Mouse (Mus musculus): Measurements from ENCODE around the gene Sema3b. TPM values are rescaled to one million over a fixed set of nuclear protein-coding genes. Genes with fewer than 3 reads are reported as not detected.
A peak's percentile ranks its signal among the peaks of the same experiment; 100 is the strongest.
"Not testable (repeated sequence)": the region's sequence is repeated elsewhere in the genome, so short reads cannot be mapped to it uniquely, and the experiment has no call there.

Sema3b gene
- total RNA-seq, 2 experiments from 2014 or later = 18.5 to 22.0 TPM

GRCm38 (mm10) chr9:107576357-107577107, 32.5 kb downstream of the Sema3b start, which contains the start of gene Hyal1:
Gene Hyal1 (plus strand): TSS chr9:107576927.
- peak; percentile 76 to 79 for DNase-seq
- intact Hi-C loops (cut with DNase I) = no loop called here

- intact Hi-C loops (cut with DNase I) = no loop called here
- DNase-seq = no peak
Measured at GRCm38 (mm10) chr9:107575579-107576356, 33.3 kb downstream of the Sema3b start.

- intact Hi-C loops (cut with DNase I); DNase-seq: not testable (repeated sequence)
Measured at GRCm38 (mm10) chr9:107573774-107574173, 35.3 kb downstream of the Sema3b start.

- no peak for DNase-seq
- intact Hi-C loops (cut with DNase I) = no loop called here
Measured at GRCm38 (mm10) chr9:107572327-107572662, 36.7 kb downstream of the Sema3b start.

GRCm38 (mm10) chr9:107571534-107572326, 37.3 kb downstream of the Sema3b start:
- peak in 1 of 2 experiments; percentile 49 for DNase-seq
- intact Hi-C loops (cut with DNase I) = no loop called here

- no peak for DNase-seq
- intact Hi-C loops (cut with DNase I) = no loop called here
Measured at GRCm38 (mm10) chr9:107570845-107571244, 38.2 kb downstream of the Sema3b start.

- intact Hi-C loops (cut with DNase I) = no loop called here
- no peak for DNase-seq
Measured at GRCm38 (mm10) chr9:107570016-107570415, 39.0 kb downstream of the Sema3b start.

- DNase-seq = no peak
- intact Hi-C loops (cut with DNase I) = loop anchor here (1.0 to 5.0 kb wide), 2 partner anchors 11 to 63 kb away; partner anchors contain the start of gene Hyal3
Measured at GRCm38 (mm10) chr9:107569270-107569669, 39.8 kb downstream of the Sema3b start.

- intact Hi-C loops (cut with DNase I) = loop anchor here (1.0 to 5.0 kb wide), 2 partner anchors 12 to 64 kb away; partner anchors contain the start of gene Hyal3
- DNase-seq = peak; percentile 83 to 90
Measured at GRCm38 (mm10) chr9:107568331-107569261, 40.4 kb downstream of the Sema3b start.

GRCm38 (mm10) chr9:107567702-107568319, 41.2 kb downstream of the Sema3b start, which contains the start of gene Hyal2:
Gene Hyal2 (plus strand): TSS chr9:107567945.
- peak in 1 of 2 experiments; percentile 53 for DNase-seq
- intact Hi-C loops (cut with DNase I) = loop anchor here (5.0 kb wide), 1 partner anchor 64 kb away; no protein-coding TSS in a partner anchor

GRCm38 (mm10) chr9:107566855-107567254, 42.2 kb downstream of the Sema3b start:
- intact Hi-C loops (cut with DNase I) = loop anchor here (5.0 kb wide), 1 partner anchor 65 kb away; no protein-coding TSS in a partner anchor
- peak; percentile 61 to 62 for DNase-seq

- DNase-seq = peak; percentile 86 to 93
- intact Hi-C loops (cut with DNase I) = loop anchor here (5.0 kb wide), 1 partner anchor 66 kb away; no protein-coding TSS in a partner anchor
Measured at GRCm38 (mm10) chr9:107566041-107566709, 42.9 kb downstream of the Sema3b start.

GRCm38 (mm10) chr9:107565556-107565955, 43.5 kb downstream of the Sema3b start:
- intact Hi-C loops (cut with DNase I) = loop anchor here (5.0 kb wide), 1 partner anchor 67 kb away; no protein-coding TSS in a partner anchor
- not testable (repeated sequence) for DNase-seq

- peak; percentile 92 to 93 for DNase-seq
- intact Hi-C loops (cut with DNase I) = no loop called here
Measured at GRCm38 (mm10) chr9:107563029-107563581, 45.9 kb downstream of the Sema3b start, which contains the start of gene Tusc2. Gene Tusc2 (plus strand): TSS chr9:107563255.

- no peak for DNase-seq
- intact Hi-C loops (cut with DNase I) = no loop called here
Measured at GRCm38 (mm10) chr9:107556346-107556745, 52.7 kb downstream of the Sema3b start.

GRCm38 (mm10) chr9:107555701-107556100, 53.3 kb downstream of the Sema3b start:
- no peak for DNase-seq
- intact Hi-C loops (cut with DNase I) = no loop called here

- DNase-seq = peak; percentile 71 to 81
- intact Hi-C loops (cut with DNase I) = no loop called here
Measured at GRCm38 (mm10) chr9:107555031-107555457, 54.0 kb downstream of the Sema3b start.

All from heart, postnatal 36 days (tissue).